Mouse (Mus musculus) T-cell, adult 2 months (primary cell): ENCODE results near the gene Pla2g6.

Source experiments
- DNase-seq: peaks from one replicate; pipeline ENCODE4 v3.0.0; 2022; ENCODE audit warnings: low spot score

Gene Pla2g6

DNA sequence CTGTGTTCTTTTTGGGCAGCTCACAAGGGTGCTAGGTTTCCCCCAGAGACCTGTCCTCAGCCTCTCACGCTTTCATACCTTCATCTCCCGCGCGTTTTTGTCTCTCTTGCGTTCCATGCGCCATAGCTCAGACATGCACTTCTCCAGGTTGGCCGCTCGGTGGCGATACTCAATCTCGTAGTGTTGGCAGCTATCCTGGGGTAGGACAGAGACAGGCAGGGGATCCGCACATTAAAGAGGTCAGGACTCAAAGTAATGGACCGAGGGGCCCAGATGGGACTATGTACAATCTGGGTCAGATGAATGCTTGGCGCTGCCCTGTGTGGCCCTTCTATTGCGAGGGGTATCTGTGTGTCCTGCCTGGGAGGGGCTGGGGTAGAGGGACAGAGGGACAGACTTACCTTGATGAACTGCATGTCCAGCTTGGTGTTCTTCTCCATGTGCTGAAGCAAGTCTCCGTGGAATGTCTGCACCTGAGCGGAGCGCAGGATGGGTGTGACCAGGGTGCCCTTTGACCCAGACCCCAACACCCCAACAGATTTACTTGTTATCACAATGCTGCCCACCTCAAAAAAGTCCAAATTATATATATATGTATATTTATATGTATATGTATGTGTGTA, 57.0 kb downstream of the Pla2g6 start:
- DNase-seq: peak; percentile 73

DNA sequence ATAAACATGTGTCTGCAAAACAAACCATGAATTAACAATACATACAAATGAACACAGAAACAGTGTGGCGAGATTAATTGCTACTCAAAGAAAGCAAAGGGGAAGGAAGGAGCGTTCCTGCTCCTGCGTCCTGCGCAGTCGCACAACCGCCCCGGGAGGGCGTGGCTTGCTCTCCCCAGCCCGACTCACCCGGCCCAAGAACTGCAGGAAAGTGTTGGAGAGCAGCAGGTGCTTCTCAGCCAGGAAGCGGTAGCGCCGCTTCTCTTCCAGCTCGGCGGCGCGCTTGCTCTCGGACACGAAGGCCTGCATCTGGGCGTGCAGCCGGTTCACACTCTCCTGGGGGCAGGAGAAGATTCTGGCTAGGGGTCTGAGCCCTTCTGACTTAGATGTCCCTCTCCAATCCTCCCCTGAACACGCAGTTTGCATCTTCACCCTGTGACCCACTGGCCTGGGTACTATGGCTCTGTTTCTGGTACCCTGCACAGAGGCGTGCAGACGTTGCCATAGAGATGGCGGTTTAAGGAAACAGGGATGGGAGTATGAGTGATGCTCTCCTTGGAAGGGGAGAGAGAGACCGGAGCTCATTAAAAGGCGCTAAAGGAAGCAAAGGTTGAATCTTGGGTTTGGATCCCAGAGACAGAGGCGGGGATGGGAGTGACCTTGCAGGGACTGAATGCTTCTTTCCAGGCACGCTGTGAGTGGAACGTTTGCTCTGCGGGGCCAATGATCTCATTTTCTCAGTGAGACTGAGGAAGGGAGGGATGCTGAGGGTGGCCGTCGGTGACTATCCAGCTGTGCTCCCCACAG, 57.7 kb downstream of the Pla2g6 start:
- DNase-seq: peak; percentile 88

DNA sequence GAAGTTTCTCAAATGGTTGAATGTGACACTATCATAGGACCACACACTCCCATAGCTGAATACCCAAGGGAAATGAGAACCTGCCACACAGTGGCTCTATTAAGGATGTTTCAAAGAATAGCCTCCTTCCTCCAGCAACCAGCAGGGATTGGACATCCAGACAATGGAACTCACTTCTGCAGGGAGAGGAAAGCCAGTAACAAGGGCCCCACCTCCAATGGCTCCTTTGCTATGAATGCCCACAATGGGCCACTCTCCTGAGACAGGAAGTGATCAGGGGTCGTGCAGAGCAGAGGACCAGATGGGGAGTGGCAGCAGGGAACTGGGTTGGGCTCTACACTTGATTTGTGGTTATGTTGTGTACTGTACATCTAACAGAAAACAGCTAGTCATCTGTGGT, 59.7 kb downstream of the Pla2g6 start:
- DNase-seq: no peak

DNA sequence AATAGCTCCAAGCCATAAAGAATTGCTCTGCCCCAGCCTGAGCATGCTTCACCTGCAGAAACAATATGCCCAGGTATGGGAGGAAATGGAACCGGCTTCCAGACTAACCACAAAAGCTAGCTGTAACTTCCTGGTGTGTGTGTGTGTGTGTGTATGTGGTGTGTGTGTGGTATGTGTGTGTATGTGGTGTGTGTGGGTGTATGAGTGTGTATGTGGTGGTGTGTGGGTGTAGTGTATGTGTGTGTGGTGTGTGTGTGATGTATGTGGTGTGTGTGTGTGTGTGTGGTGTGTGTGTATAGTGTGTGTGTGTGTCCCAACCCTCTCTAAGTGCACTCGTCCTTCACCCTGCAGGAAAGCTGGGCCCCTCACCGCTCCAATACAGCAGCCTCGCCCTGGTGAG, 62.8 kb downstream of the Pla2g6 start:
- peak; percentile 32 for DNase-seq

DNA sequence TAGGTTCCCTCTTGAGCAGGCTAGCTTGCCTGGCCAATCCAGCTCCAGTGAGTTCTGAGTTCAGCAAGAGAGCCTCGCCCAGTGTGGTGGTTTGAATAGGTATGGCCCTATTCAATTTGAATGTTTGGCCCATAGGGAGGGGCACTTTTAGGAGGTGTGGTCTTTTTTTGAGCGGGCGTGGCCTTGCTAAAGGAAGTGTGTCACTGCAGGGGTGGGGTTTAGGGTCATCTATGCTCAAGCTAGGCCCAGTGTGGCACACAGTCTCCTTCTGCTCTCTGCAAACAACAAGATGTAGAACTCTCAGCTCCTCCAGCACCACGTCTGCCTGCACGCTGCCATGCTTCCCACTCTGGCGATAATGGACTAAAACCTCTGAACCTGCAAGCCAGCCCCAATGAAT, 64.5 kb downstream of the Pla2g6 start:
- DNase-seq: no peak

DNA sequence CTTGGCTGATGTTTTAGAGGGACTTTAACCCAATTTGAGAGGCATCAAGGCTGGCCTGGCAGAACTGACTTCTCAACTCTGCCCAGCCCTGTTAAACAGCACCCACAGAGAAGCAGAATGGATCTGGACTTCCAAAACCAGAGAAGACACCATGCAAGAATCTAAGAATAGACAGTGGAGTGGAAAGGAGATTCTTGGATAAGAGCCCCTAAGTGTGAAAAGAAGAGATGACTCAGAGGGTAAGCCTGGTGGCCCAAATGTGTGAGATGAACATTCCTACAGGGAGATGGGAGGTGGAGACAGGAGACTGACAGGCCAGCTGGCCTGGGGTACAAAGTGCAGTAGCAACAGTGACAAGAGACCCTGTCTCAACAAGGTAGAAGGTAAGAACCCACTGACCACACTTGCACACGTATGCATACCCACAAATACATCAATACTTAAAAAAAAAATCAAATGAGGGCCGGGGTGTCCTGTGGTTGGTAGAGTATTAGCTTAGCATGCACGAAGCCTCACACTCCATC, 65.3 kb downstream of the Pla2g6 start:
- DNase-seq: no peak

DNA sequence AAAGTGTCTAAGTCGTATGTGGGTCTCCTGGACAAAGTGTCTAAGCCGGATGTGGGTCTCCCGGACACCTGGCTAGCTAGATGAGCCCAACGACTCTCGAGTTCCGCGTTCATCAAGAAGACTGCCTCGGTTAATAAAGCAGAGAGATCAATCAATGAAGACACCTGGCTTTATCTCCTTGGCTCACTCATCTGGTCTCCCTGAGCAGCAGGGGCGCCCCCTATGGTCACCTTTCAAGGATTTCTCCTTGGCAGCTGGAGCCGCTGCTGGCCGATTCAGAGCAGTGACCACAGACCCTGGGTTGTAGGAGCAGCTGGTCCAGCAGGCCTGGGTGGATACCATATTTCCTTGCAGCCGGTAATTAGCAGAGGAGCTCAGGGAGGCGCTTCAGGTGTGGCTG, 65.8 kb downstream of the Pla2g6 start:
- no peak for DNase-seq

DNA sequence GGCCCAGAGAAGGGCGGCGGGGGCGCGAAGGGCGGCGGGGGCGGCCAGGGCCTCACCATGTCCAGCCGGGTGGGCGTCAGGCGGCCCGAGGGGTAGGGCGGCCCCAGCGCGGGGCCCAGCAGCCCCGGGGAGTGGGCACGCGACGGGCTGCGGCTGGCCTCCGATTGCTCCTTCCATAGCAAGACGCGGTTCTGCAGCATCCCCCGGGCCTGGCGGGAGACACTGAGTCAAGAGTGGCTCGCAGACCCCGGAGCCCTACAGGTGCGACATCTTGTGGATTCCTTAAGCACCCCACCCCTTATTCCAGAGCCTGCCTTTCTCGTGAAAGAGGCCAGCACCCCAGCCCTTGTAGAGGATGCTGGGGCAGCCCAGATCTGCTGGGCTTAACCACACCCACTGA, 66.4 kb downstream of the Pla2g6 start:
- no peak for DNase-seq

DNA sequence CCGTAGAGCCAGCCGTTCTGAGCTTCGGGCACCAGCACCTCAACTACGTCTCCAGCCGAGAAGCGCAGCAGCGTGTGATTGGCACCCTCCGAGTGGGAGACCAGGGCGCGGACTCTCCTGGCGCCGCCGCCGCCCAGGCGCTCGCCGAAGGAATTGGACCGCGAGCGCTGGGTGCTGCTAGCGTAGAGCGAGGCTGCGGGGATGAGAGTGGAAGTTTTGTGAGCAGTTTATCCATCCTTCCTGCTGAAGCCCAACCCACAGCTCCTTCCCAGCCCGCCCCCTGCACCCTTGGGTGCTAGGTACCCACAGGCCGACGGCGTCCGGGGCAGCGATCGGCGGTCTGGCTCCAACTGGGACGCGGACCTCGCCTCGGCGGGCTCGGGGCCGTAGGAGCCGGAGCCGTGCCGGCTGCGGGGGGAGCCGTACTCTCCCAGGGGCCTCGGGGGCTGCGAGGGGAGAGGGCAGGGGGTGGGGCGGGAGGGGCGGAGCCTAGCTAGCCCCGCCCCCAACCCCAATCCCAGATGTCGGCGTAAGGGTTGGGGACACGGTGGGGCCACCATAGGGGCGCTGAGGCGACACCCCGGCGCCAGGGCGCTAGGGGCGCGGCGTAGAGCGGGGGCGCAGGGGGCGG, 67.0 kb downstream of the Pla2g6 start:
- DNase-seq: no peak

DNA sequence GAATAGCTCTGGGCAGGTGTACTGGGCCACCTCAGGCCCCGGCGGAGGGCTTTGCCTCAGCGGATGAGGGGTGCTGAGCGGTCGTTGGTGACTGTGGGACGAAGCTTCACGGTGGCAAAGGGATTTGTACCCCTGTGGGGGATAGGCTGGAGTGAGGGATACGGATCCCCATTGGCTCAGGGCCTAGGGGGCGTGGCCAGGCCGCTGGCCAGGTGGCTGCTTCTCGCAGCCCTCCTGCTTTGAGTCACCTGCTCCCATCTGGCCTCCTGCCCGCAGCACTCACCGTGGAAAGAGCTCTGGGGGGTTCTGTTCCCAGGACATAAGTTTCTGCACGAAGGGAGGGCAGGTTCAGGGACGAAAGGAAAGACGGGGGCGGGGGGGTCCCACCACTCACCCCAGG, 69.7 kb downstream of the Pla2g6 start:
- DNase-seq: no peak

DNA sequence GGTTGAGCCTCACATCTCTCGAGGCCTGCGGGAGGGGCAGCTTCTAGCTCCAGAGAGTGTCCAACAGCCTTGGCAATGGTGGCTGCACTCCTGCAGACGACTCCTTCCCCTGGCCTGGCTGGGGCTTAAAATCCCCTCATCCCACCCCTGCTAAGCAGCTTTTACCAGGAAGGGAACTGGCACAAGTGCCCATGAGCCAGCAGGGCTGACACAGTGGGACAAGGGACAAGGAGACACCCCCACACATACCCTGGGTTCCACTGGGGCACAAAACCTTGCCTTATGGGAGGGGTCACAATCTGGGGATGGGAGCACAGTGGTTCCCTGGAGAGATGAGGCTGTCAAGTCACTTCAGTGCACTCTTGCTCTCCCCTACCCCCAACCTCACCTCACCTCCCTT, 73.5 kb downstream of the Pla2g6 start, which contains the start of gene Slc16a8:
Gene Slc16a8 (minus strand): TSS at position 101 of the 400 bp plus-strand sequence.
- no peak for DNase-seq

DNA sequence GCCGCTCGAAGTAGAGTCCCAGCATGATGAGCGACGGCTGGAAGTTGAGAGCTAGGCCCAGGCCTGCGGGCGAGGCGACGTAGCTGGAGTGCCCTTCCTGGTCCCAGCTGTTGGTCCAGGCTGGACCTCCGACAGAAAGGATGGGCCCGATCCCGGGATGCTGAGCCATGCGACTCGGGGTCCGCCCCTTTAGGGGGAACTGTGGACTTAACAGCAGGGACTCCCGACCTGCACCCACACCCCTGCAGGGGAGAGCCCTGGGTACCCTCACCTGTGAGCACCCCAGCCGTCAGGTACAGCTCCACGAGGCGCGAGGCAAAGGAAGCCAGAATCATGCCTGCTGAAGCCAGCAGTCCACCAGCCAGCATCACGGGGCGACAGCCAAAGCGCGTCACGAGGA, 75.6 kb downstream of the Pla2g6 start:
- DNase-seq: no peak

DNA sequence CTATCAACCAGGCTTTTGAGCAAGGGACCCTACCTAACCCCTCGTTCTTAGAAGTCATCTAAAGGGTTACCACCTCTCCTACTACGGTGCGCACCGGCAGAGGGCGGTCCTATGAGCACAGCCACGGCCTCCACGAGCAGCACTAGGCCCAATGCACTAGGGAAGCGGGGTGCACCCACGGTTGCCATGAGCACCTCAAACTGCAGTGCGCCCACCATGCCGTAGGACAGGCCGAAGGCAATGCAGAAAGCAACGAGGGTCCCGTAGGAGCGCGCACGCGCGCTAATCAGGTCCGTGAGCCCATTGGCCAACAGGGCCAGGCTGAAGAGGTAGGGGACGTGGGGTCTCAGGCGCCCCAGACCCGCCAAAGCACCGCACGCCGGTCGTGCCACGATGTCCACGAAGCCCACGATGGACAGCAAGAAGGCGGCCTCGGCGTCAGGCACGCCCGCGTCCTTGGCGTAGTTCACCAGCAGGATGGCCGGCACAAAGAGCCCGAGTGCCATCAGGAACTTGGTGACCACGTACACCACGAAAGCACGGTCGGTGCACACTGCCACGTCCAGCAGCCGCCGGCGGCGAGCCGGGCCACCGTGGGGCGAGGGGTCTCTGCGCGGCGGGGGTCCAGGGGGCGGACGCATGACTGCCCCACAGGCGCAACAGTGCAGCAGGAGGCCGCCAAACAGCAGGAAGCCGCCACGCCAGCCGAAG, 76.3 kb downstream of the Pla2g6 start:
- DNase-seq: no peak

DNA sequence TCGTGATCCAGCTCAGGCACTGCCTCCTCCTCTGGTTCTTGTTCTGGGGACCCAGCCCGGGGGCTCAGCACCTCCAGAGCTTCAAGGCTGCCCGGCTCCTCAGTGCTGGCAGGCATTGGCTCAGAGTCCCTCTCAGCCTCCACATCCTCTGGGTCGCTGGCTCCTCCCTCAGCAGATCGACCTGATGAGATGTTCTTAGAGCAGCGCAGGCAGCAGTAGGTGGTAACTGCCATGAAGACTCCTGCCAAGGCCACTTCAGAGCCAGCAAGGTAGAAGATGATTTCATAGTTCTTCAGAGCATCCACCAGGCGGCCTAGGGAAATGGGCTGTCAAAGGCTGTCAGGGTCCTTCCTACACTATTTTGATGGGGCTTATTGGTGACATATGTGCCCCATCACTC, 77.0 kb downstream of the Pla2g6 start:
- no peak for DNase-seq

DNA sequence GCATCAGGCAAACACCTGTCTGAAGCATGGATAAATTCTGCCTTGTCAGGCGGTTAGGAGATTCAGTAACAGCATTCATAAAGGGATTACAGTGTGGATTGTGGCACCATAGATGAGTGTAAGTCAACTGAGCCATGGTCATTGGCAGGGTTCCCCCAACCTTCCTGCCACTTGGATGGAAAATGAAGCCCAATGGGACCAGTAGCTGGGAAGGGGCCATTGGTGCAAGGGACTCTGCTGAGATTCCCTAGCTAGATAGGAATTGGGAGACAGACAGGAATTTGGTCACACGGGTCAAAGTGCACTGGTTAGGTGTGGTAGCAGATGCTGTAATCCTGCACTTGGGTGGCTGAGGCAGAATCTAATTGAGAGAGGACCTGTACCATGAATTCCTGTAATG, 78.0 kb downstream of the Pla2g6 start:
- DNase-seq: no peak

DNA sequence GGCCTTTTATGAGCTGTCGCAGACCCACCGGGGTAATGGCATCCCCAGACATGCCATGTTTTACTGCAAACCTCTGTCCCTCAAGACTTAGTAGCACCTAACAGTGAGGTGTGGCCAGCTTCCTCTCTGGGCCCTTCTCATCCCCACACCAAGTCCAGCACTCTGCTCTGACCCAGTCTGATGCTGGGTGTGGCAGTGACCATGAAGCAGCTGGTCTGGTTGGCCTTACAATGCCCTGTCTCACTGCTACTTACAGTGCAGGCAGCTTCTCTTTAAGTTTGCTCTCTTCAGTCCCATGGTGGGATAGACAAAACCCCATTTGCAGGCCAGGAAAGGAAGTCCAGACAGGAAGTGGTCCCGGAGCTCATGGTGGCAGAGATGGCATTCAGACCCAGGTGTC, 82.9 kb downstream of the Pla2g6 start:
- no peak for DNase-seq

DNA sequence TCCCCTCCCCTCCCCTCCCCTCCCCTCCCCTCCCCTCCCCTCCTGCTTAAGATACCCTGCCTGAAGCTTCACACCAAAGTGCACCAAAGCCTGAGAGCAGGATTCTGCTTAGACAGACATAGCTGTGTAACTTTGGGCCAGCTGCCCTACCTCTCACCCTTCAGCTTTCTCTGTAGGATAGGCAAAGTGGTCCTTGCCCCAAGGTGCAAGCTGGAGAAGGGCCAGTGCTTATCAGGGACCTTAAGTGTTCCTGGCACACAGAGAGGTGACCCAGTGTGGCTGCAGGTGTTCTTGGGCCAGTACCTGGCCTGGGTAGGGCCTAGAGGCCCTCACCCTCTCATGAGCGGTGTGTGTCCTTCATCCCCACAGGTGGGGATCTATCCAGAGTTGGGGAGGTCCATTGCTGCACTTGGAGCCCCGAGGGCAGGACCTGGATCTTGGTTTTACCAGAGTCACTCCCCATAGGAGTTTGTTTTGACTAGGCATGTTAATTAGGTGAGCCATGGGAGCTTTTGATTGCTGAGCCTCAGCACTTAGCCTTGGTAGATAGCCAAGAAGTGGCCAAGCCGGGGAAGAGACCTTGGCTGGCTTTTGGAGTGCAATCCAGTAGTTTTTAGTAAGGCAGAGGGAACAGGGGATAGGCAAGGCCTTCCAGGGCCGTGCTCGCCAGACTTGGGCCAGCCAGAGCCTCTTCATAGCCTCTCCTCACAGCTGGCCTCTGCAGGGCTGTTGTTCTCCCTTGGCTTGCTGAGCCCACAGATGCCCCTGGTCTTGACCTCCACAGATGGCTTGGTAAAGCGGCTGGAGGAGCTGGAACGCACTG, 83.9 kb downstream of the Pla2g6 start:
- no peak for DNase-seq

DNA sequence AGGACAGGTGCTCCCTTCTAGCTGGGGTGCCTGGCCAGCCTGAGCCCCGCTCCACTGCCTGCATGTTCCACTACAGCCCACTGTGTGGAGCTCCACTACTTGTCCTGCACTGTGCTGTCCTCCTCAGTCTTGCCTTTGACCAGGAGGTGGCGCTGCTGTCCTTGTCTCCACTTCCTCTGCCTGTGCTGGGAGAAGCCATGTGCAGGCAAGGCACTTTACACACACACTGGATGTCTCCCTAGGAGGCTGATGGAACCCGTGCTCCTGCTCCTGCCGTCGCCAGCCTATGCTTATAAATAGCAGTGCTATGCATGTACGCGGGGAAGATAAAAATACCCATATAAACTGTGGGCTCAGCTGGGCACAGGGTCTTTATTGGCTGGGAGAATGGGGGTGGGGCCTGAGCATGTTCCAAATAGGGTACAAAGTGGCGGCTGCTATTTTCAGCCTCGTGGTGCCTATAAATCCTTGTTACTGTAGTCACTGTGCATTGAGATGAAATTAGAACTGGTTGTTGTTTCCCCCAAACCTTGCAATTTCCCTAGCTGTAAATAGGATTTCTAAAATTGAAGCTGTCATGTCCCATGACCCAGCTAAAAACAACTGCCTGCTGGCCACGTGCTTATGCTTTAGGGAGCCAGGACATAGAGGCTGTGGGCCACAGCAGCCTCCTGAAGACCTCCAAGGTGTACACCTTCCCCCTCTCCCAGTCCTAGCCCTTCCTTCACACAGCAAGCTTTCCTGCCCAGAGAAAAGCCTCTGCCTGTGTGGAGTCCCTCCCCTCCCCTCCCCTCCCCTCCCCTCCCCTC, 84.8 kb downstream of the Pla2g6 start:
- DNase-seq: peak; percentile 90

DNA sequence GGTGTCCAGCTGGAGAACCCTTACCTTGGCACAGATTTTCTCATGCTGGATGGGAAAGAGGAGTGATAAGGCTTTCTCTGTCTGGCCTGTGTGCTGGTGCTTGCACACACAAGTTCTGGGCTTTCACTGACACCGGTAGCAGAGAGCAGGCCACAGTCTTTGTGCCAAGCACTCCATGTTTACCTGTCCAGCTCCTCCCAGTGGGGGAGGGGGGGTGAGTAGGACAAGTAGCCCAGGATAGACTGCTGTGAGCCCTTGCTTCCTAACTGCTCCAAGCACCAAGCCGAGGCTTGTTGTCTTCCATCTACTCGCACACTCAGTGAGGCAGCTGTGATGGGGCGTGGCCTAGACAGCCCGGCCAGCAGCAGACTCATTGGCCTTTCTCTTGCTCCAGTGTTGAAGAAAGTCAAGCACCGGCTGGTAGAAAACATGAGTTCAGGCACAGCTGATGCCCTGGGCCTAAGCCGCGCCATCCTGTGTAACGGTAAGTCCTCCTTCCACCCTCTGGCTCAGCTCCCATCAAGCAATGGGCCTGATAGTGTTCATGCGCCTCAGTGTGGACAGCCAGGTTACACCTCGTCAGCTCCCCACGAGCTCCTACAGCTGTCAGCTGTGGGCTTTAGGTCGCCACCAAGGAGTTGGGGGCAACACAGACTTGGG, 85.5 kb downstream of the Pla2g6 start:
- DNase-seq: no peak

DNA sequence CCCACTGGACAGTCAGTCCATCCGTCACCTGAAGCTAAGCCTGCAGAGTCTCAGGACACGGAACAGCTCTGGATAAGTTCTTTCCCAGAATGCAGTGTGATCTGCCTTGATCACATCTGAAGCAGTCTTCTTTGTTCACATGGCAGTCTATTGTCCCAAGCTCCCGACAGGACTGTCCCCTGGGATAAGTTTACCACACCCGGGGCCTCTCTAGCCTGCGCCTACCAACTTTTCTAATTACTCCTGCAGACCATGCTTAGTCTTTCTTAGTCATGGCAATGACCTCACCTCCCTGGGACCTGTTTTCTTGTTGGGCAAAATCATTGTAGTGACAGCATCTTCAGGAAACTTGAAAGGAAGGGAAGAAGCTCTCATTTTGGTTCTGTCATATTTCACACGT, 90.2 kb downstream of the Pla2g6 start:
- DNase-seq: no peak
